Mouse (Mus musculus) spleen, postnatal 0 days (tissue): Measurements from ENCODE around the gene Pigt. TPM values are rescaled to one million over a fixed set of nuclear protein-coding genes. Genes with fewer than 3 reads are reported as not detected.

ENCODE experiments used
- polyA plus RNA-seq: library from polyadenylated mRNA; unstranded; fragments of >200 nt; fragmentation: Nextera tagmentation; extraction: Ambion mirVana; gene quantifications from 2 replicates; pipeline ENCODE4 v1.2.1, GENCODE M21; 2015

Gene Pigt
- 32.0 and 38.4 TPM in 2 replicates for polyA plus RNA-seq

GRCm38 (mm10) chr2:164496847-164497690, at the start of gene Pigt:
Gene Pigt (plus strand): TSS chr2:164497520.

GRCm38 (mm10) chr2:164456864-164457300, 40.4 kb upstream of the Pigt start, which contains the start of gene Sys1:
Gene Sys1 (plus strand): TSS chr2:164456964.

GRCm38 (mm10) chr2:164460745-164461551, 36.4 kb upstream of the Pigt start, which contains the start of gene Gm20458:
Gene Gm20458 (plus strand): TSS chr2:164460967.

GRCm38 (mm10) chr2:164473624-164474023, 23.7 kb upstream of the Pigt start, which contains the start of gene Trp53tg5:
Gene Trp53tg5 (minus strand): TSS chr2:164473724.

GRCm38 (mm10) chr2:164485681-164486257, 11.6 kb upstream of the Pigt start, which contains the start of gene Dbndd2:
Gene Dbndd2 (plus strand): TSS chr2:164486106.

Other genes with a start within 250 kb of the Pigt start
- not detected in 2 replicates for gene Svs3b, start 240.9 kb upstream of the Pigt start, polyA plus RNA-seq
- not detected in 2 replicates for gene Svs4, start 219.1 kb upstream of the Pigt start, polyA plus RNA-seq
- gene Svs3a, start 208.3 kb upstream of the Pigt start, polyA plus RNA-seq, result not detected in 2 replicates
- gene Svs6, start 180.8 kb upstream of the Pigt start, polyA plus RNA-seq, result not detected in 2 replicates
- gene Svs5, start 164.8 kb upstream of the Pigt start, polyA plus RNA-seq, result not detected in 2 replicates
- 246 and 289 TPM in 2 replicates for gene Slpi, start 108.4 kb upstream of the Pigt start, polyA plus RNA-seq
- 0.42 and 0.73 TPM in 2 replicates for gene Rbpjl, start 94.4 kb upstream of the Pigt start, polyA plus RNA-seq
- gene Matn4, start 92.4 kb upstream of the Pigt start, polyA plus RNA-seq, result 0.54 and 1.1 TPM in 2 replicates
- 24.0 and 33.9 TPM in 2 replicates for gene Sdc4, start 53.6 kb upstream of the Pigt start, polyA plus RNA-seq
- 50.7 and 54.5 TPM in 2 replicates for gene Sys1, start 40.6 kb upstream of the Pigt start, polyA plus RNA-seq
- 5.4 and 7.5 TPM in 2 replicates for gene Gm20458, start 36.6 kb upstream of the Pigt start, polyA plus RNA-seq
- gene Trp53tg5, start 23.8 kb upstream of the Pigt start, polyA plus RNA-seq, result not detected in 2 replicates
- 1.9 and 3.2 TPM in 2 replicates for gene Dbndd2, start 11.4 kb upstream of the Pigt start, polyA plus RNA-seq
- 1.6 and 2.4 TPM in 2 replicates for gene Wfdc2, start 64.9 kb downstream of the Pigt start, polyA plus RNA-seq
- gene Spint3, start 75.9 kb downstream of the Pigt start, polyA plus RNA-seq, result not detected in 2 replicates
- gene Wfdc6a, start 87.9 kb downstream of the Pigt start, polyA plus RNA-seq, result 0.22 and 0.31 TPM in 2 replicates
- not detected in 2 replicates for gene Eppin, start 96.1 kb downstream of the Pigt start, polyA plus RNA-seq
- not detected in 2 replicates for gene Wfdc6b, start 116.0 kb downstream of the Pigt start, polyA plus RNA-seq
- not detected in 2 replicates for gene Wfdc8, start 116.1 kb downstream of the Pigt start, polyA plus RNA-seq
- not detected in 2 replicates for gene Wfdc16, start 141.3 kb downstream of the Pigt start, polyA plus RNA-seq
- gene Wfdc10, start 158.5 kb downstream of the Pigt start, polyA plus RNA-seq, result not detected in 2 replicates
- not detected in 2 replicates for gene Wfdc9, start 159.1 kb downstream of the Pigt start, polyA plus RNA-seq
- not detected in 2 replicates for gene Wfdc11, start 176.6 kb downstream of the Pigt start, polyA plus RNA-seq
- gene Wfdc13, start 187.6 kb downstream of the Pigt start, polyA plus RNA-seq, result not detected in 2 replicates
- not detected in 2 replicates for gene Spint4, start 201.0 kb downstream of the Pigt start, polyA plus RNA-seq
- gene Spint5, start 217.8 kb downstream of the Pigt start, polyA plus RNA-seq, result not detected in 2 replicates
- 1.5 and 1.9 TPM in 2 replicates for gene Wfdc3, start 248.4 kb downstream of the Pigt start, polyA plus RNA-seq
- 57.5 and 59.2 TPM in 2 replicates for gene Dnttip1, start 248.5 kb downstream of the Pigt start, polyA plus RNA-seq